Mouse (Mus musculus) CD4-positive, CD25-positive, alpha-beta regulatory T cell, adult 2 months (primary cell): Measurements from ENCODE around the gene Dydc1.

Source experiments
- DNase-seq: peaks from one replicate; pipeline ENCODE4 v3.0.0-alpha.2; 2012; ENCODE audit warnings: low read depth, low spot score

Gene Dydc1

DNA sequence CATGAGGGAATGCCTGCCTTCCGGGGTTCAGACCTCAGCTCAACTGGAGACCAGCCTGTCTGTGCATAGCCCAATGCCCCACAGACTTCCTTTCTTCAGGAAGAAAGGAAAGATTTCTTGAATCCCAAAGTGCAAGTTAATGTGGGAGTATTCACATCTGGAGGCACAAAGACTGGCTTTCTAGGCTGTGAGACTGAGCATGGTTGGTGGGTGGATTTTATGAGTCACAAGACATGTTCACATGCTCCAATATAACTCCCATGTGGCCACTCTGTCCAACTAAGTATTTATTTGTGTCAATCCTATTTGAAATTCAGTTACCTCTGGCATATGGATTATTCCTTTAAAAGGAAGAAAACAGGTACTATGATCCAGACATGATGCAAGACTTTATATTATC lies 26.0 kb downstream of the Dydc1 start:
- DNase-seq: no peak

DNA sequence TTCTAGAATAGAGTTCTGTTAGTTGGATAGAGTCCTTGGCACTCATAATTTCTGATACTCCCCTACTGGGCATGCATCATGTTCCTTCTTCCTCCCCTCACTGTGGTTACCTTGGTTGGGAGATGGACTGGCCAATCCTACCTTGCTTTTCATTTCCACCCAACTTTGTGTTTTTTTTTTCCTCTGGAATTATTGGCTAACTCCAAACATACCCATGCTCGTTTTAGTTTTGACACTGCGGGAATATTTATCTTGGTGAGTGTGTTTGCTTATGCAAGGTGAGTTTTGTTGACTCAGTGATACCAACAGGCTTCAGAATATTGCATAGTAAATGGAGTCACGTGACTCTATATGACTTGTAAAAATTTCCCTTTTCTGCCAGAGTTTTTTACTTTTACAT lies 28.0 kb downstream of the Dydc1 start:
- no peak for DNase-seq

DNA sequence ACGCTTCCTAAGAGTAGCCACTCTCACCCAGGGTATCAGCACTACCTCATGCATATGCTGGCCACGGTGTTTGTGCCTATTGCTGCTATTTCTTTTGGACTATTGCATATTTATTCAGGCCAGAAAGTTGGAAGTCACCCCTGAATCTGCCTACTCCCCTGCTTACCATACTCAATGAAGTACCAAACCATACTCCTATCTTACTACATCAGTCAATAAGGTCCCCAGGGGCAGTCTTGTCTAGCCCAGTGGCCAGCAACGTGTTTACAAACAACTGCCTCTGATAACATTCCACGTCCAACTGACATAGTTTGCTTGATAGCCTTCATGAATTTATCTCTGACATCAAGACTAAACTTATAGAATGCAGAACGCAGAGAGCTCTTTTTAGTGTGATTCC lies 28.5 kb downstream of the Dydc1 start:
- no peak for DNase-seq

DNA sequence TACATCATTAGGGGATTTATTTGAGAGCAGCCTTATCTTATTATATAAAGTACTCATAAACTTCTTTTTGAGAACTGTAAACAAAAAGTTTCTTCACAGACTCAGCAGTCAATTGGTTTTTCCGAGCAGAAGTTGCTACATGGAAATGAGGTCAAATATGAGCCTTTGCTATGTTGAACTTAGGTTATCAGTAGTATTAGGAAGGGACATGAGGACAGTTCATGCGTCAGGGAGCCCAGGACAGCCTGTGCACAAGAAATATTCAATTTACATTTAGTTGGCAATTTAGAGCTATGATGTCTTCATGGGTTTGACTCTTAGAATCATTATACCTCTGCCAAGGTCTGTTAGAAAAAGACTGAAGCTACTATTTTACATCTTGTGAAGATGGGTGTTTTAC lies 29.6 kb downstream of the Dydc1 start:
- DNase-seq: no peak

DNA sequence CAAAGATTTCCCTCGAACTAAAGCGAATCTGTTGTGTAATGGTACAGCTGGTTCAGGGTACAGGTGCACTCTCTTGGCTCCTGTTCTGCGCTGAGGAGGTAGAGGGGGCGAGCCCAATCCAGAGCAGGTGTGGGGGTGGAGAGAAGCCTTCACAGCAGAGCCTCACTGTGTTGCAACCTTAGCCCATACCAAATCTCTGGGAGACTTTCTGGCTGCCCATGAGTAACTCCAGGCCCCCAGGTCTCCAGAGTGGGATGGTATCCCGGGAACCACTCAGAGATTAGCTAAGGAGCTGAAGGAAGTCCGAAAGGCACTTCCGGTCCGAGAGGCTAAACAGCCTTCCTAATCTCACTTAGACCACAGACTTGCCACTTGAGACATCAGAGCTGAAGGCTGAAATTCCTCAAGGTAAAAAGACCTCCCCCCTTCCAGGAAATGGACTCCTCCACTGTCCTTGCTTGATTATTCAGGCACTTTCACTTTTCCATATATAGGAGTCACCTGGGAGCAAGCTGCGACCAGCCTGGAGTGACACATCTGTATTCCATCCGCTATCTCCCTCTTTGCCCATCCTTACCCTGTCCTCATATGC lies 32.2 kb downstream of the Dydc1 start, which contains the start of gene Mat1a:
Gene Mat1a (plus strand): TSS at position 183 of the 592 bp plus-strand sequence.
- DNase-seq: no peak

DNA sequence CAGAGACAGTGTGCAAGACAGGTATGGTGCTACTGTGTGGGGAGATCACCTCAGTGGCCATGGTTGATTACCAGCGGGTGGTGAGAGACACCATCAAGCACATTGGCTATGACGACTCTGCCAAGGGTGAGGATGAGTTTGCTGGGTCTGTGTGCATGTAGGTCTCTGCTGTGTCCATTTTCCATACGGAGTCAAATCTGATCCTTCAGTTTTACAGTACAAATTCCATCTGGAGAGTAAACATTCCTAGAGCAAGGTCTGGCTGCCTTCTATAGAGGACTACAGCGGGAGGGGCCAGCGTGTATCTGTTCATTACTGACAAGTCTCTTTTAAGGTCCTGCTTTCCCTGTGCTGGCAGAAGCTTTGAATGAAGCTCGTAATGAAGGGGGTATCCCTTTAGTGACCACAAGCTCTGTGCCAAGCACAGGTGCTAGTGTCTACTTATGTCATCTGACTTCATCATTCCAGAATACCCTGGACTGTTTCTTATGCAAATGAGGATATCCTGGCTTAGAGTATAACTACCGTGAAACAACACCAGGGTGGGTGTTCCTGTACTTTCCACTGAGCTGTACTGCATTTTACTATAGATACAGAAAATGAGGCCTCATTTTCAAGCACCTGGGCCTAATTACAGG lies 38.4 kb downstream of the Dydc1 start:
- no peak for DNase-seq

DNA sequence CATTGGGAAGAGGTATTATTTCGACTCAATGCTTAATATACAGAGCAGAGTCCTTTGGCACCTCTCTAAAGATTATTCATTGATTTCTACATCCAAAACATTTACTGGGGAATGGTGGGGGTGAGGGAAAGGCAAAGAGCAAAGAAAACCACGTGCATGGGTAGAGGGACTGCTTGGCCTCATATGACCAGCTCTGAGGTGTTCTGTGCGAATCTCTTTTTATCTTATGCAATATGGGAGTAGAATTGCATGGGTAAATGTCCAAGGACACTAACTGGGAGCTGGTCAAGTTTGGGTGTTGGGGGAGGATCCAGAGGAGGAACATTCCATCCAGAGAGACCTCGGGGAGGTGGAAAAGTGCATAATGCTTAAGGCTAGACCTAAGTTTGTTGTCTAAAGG lies 40.2 kb downstream of the Dydc1 start:
- no peak for DNase-seq

DNA sequence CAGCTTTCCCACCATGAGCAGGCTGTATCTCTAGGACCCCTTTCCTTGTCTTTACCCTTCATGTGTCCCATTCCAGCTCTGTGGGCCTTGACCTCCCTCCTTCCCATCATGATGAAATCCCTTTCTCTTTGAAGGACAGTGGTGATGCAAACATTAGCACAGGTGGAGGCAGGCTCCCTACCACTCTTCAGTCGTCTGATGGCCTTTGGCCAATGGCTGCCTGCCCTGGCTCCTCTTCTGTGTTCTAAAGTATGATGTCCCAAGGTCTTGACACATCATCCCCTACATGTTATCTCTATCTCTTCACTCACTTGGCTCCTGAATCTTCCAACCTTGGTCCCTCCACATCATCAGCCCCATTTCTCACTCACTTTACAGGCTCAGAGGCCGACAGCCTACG lies 43.6 kb downstream of the Dydc1 start:
- no peak for DNase-seq

DNA sequence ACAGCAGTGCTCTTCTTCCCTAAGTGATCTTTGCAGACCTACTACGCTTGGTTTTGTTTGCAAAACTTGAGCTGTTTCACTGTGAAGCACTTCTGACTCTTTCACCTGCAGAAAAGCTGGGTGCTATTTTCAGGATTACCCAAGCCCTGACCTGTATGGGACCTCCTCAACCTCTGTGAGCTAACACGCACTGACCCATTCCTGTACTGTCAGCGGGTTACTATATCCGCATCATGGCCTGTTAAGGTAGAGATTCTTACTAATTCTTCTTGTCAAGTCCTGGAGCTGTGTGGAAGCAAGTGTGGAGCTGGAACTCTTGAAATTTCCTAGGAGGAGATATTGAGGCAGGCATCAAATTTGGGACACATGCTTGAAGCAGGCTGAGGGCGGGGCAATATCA lies 52.0 kb downstream of the Dydc1 start:
- DNase-seq: no peak

DNA sequence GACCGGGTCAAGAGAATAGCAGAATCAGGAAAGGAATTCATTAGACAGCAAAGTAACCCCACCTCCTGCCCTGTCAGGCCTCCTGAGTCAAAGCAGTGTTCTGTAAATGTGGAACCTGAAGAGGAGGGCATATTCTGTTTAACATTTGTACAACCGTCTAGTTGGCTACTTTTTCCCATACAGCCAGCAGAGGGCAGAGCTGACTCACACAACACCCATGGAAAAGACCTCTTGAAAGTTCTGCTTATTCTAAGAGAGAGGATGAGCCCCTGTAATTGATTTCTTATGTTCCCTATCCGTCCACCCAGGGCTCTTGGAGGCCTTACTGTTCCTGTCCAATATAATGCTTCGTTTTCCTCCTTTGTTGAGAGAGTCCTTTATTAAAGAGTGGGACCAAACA lies 55.3 kb downstream of the Dydc1 start:
- DNase-seq: no peak

DNA sequence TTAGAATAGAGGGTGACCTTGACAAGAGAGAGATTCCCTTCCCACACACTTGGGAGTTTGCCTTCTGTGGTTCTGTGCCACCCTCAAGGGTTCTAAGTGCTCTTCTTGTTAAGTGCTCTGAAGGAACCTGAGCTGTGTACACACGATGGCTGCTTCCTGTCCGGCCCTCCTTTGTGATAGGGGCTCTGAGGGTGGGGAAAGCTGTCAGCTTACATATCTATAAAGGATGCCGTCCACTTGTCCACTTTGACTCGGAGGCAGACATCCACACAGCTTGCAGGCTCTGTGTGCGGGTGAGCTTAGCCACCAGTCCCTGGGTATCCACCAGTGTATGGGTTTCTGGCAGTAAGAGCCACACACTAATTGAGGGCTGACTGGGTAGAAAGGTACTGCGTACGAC lies 58.8 kb downstream of the Dydc1 start, which contains the start of gene Sftpa1:
Gene Sftpa1 (plus strand): TSS at position 243 of the 400 bp plus-strand sequence.
- no peak for DNase-seq

DNA sequence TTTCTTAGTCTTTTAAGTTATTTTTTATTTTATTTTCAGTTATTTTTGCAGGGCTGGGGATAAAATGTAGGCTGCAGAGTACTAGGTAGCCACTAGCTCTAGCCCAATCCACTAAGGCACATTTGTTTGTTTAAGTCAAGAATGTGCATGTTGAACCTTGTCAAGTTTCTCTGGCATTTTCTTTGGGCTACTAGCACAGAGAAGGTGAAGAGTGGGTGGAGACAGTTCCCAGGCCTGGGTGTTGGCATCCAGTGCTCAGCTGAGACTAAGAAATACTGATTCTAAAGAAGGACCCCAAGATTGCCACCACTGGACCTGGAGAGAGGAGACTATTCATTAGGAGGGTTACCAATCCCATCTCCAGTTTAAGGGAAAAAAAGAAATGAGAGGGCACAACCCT lies 64.3 kb downstream of the Dydc1 start:
- no peak for DNase-seq

DNA sequence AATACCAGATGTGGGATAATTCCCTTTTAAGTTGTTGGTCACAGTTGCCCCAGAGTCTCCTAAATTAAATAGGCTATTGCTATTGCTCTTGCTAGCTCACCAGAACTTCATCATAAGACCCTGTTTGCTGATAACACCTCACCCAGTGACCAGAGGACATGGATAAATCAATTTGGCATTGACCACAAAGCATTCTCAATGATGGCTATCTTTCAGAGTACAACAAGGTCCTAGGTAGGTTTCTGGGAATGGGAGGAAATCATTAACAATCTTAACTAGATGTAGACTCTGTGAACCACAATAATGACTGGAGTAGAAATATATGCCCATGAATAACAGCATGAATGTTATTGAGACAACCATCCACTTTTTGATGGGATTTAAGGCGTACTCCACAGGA lies 68.0 kb downstream of the Dydc1 start:
- DNase-seq: no peak
